Mouse (Mus musculus): ENCODE data around the gene Rngtt.

DNA sequence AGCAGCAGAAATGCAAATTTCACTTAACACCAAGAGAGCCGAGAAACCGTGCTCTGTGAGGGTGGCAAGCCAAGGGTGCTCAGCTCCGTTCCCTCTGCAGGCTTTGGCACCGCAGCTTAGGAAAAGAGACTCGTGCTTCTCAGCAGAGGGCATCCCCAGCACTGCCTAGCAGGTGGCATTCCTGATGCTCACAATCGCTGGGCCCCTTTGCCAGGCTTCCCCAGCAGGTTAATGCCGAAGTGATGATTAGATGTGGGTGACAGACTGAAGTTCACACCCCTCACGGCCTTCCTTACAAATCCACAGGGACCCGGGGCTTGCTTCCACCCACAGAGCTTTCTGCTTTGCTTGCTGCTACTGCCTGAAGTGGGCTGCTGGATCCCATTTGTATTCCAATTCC is 216.6 kb downstream of the Rngtt start:
- TF ChIP-seq POLR2A (IDR thresholded peaks at IDR 0.05; ENCODE audit: borderline replicate concordance, insufficient read depth, low read length), result no peak
- TF ChIP-seq CTCF (IDR thresholded peaks at IDR 0.05; ENCODE audit: borderline replicate concordance, insufficient read depth, low read depth, low read length), result no peak

Data from cerebellum, adult 2 months (tissue).